Mouse (Mus musculus) embryonic fibroblast, embryonic 13.5 days (primary cell): ENCODE measurements around the gene Lsamp. TPM values are rescaled to one million over a fixed set of nuclear protein-coding genes. Genes with fewer than 3 reads are reported as not detected.

Source experiments
- H3K27ac ChIP-seq: 2 replicates; pipeline ENCODE4 v1.5.1; 2012; ENCODE audit warnings: low read length, control low read depth, inconsistent platforms; ENCODE audit not compliant: insufficient read depth
- H3K4me1 ChIP-seq: 2 replicates; pipeline ENCODE4 v1.6.1; 2011; ENCODE audit warnings: low read length; ENCODE audit not compliant: control insufficient read depth, insufficient read depth
- H3K4me3 ChIP-seq: 2 replicates; pipeline ENCODE4 v1.5.1; 2011; ENCODE audit warnings: mild to moderate bottlenecking, control low read depth, low read length; ENCODE audit not compliant: insufficient read depth
- CTCF ChIP-seq: IDR thresholded peaks from 2 replicates; pipeline ENCODE4 v1.5.1; 2011; ENCODE audit warnings: mild to moderate bottlenecking, control low read depth, low read length, moderate library complexity, borderline replicate concordance; ENCODE audit not compliant: insufficient read depth
- POLR2A ChIP-seq: IDR thresholded peaks from 2 replicates; pipeline ENCODE4 v1.6.1; 2011; ENCODE audit warnings: low read depth, mild to moderate bottlenecking, control low read depth, low read length, moderate library complexity
- polyA plus RNA-seq: library from polyadenylated mRNA; stranded (reverse); fragments of >200 nt; gene quantifications from 2 replicates; pipeline ENCODE4 v1.2.4, GENCODE M21; 2011; ENCODE audit warnings: low read depth; ENCODE audit not compliant: missing spikeins, insufficient read length

Gene Lsamp
- polyA plus RNA-seq, 1 experiment = 0.40 TPM

DNA sequence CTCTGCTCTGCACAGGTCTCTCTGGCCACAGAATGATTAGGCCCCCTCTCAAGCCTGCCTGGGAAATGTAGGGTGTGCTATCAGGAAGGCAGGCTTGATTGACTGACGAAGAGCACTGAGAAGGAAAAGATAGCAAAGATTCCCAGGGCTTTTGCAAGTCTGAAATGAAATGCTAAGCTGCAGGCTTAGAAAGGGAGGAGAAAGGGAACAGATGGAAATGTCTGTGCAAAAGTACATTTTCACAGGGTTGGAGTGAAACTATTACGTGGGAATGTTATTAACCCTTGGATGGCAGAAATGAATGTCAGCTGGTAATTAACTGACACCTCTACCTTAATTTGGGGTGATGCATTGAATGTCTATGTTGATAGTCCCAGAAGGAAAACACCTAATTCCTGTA, 248.9 kb downstream of the Lsamp start:
- Histone ChIP-seq H3K4me1 (no peaks in the 10 kb centered on the region), H3K4me3 (no peak overlapping the region), H3K27ac (no peak overlapping the region)
- no peak for TF ChIP-seq CTCF
- no peak for TF ChIP-seq POLR2A

DNA sequence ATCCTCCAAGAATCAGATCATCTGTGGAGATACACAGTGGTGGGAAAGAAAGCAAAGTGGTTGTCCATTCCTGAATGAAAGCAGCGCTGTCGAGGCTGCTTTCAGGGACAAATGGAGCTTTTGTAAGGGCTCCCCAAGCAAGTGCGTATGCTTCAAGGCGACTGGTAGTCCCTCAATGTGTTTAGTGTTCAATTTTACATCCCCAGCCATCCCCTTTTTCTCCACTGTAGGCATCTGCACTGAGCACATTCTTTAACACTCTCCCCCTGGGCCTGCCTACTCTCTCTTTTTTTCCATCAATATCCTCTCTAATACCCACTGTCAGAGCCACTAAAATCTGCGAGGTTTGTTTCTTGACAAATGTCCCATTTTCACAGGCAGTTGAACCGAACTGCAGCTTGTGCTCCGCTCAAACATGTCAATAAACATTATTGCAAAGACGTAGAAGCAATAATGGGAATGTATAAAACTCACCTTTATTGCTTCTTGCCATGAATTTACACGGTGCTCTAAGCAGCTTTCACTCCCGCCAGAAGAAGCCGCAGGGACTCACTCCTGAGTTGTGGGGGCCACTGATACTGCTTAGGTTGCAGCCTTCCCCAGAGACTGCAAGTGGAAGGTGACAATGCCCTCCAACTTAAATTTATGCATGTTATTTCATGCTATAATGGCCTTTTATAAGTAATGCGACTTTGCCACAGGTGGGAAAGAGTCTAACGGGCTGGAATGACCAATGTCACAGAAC, 250.2 kb downstream of the Lsamp start:
- TF ChIP-seq POLR2A (no peak), CTCF (no peak)
- Histone ChIP-seq H3K27ac (no peak overlapping the region), H3K4me3 (no peak overlapping the region), H3K4me1 (no peaks in the 10 kb centered on the region)

- H3K4me3 ChIP-seq = no peak overlapping the region
- no peaks in the 10 kb centered on the region for H3K4me1 ChIP-seq
- TF ChIP-seq POLR2A (no peak), CTCF (no peak)
- no peak overlapping the region for H3K27ac ChIP-seq
Observed at GRCm38 (mm10) chr16:40271859-40272258, 287.7 kb downstream of the Lsamp start.

- no peaks in the 10 kb centered on the region for H3K4me1 ChIP-seq
- H3K4me3 ChIP-seq = no peak overlapping the region
- no peak overlapping the region for H3K27ac ChIP-seq
- TF ChIP-seq POLR2A (no peak), CTCF (no peak)
Observed at GRCm38 (mm10) chr16:40290132-40290531, 306.0 kb downstream of the Lsamp start.

DNA sequence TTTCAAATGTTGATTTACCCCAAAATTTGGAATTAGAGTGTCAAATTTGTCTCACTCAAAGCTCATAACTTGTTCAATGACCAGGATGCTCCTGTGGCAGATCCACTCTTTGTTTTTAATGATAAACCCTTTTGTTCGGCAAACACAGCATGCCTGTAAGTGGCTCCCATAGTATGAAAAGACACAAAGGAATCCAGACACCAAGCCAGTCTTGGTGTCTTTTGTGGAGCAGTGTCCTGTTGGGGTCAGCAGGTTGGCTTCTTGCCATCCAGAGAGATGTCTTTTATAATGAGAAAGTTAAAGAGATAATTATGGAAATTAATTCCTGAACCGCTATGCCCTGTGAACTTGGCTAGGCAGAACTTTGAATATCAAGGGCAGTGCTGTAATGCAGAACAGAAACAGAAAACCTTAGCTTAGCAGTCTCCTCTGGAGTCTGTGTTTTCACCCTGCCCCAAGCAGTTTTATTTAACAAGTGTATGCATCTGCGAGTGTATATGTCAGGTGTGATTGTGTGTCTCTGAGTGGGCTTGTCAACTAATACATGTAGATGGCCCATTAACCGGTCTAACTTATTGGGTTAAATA, 310.2 kb downstream of the Lsamp start:
- Histone ChIP-seq H3K4me1 (no peaks in the 10 kb centered on the region), H3K27ac (no peak overlapping the region), H3K4me3 (no peak overlapping the region)
- no peak for TF ChIP-seq POLR2A
- no peak for TF ChIP-seq CTCF

DNA sequence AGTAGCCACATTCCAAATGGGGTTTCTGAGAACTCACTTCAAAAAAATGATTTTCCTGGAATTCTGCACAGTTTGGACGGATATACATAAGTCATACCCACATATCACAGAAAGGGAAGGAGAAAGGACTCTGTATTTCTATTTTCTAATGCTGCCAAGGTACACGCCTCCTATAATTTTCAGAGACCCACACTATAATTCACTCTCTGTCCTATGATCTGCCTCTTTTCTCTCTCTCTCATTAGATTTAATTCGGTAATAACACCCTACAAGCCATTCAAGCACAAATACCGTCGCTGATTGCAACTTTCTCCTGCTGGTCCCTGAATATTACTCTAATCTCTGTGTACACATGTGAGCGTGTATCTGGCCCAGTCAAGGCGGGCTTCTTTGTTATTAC, 311.1 kb downstream of the Lsamp start:
- TF ChIP-seq CTCF = no peak
- no peak for TF ChIP-seq POLR2A
- Histone ChIP-seq H3K4me3 (no peak overlapping the region), H3K4me1 (no peaks in the 10 kb centered on the region), H3K27ac (no peak overlapping the region)

DNA sequence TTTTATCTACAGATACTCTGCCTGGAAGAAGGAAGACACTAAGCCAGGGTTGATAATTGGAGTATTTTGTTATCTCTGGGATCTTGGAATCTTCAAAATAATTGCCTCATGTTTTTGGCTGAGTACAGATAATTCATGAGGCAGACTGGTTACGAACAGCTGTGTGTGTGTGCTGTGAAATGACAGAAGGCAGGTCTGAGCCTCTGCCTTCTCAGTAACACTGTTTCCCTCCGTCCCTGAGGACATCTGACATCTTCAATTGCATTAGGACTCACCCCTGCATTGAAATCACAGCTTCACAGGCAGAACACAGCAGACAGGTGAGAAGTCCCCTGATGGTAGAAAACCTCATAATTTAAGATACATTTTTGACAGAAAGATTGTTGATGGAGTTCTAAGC, 323.5 kb downstream of the Lsamp start:
- TF ChIP-seq POLR2A (no peak), CTCF (no peak)
- H3K4me1 ChIP-seq = no peaks in the 10 kb centered on the region
- H3K4me3 ChIP-seq = no peak overlapping the region
- no peak overlapping the region for H3K27ac ChIP-seq

GRCm38 (mm10) chr16:40316199-40316598, 332.0 kb downstream of the Lsamp start:
- H3K27ac ChIP-seq = no peak overlapping the region
- H3K4me1 ChIP-seq = no peaks in the 10 kb centered on the region
- H3K4me3 ChIP-seq = no peak overlapping the region
- TF ChIP-seq POLR2A = no peak
- TF ChIP-seq CTCF = no peak

DNA sequence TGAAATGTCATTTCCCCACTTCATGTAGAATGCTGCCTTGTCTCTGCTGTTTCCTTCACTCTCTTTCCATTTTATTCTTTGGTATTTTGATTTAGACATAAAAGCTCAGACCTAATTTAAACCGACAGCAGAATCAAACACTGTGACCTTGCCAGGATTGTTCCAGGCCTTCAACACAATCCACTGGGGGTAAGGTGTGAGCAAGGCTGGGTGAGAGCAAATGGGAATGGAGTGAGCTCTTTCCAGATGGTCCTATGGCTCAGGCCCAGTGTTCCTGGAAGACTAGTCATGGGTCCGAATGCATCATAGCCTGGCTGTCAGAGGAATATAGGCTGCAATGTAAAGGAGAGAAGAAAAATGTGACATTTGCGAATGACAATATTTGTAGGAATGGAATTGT, 340.6 kb downstream of the Lsamp start:
- Histone ChIP-seq H3K4me3 (no peak overlapping the region), H3K27ac (no peak overlapping the region), H3K4me1 (no peaks in the 10 kb centered on the region)
- TF ChIP-seq CTCF = no peak
- TF ChIP-seq POLR2A = no peak

GRCm38 (mm10) chr16:40328249-40328820, 344.2 kb downstream of the Lsamp start:
- H3K27ac ChIP-seq = no peak overlapping the region
- H3K4me1 ChIP-seq = no peaks in the 10 kb centered on the region
- TF ChIP-seq POLR2A = no peak
- TF ChIP-seq CTCF = no peak
- no peak overlapping the region for H3K4me3 ChIP-seq

- no peak overlapping the region for H3K4me3 ChIP-seq
- H3K27ac ChIP-seq = no peak overlapping the region
- TF ChIP-seq CTCF = no peak
- no peak for TF ChIP-seq POLR2A
- no peaks in the 10 kb centered on the region for H3K4me1 ChIP-seq
Observed at GRCm38 (mm10) chr16:40369677-40370076, 385.5 kb downstream of the Lsamp start.
